Mouse (Mus musculus) kidney, adult 11 months (tissue): ENCODE results near the gene Ubald2.
"Not testable (repeated sequence)": the region's sequence is repeated elsewhere in the genome, so short reads cannot be mapped to it uniquely, and the experiment has no call there.

Source experiments
- DNase-seq: peaks from one replicate; pipeline ENCODE4 v3.0.0; 2022

Ubald2 gene

GRCm38 (mm10) chr11:116433356-116434286 lies at the start of gene Ubald2:
Gene Ubald2, plus strand, starts transcription at chr11:116434094.
- peak; percentile 100 for DNase-seq

- DNase-seq: no peak
These were observed 49.7 kb upstream of the Ubald2 start for GRCm38 (mm10) chr11:116384171-116384570.

GRCm38 (mm10) chr11:116385999-116386398 lies 47.9 kb upstream of the Ubald2 start:
- no peak for DNase-seq

DNA sequence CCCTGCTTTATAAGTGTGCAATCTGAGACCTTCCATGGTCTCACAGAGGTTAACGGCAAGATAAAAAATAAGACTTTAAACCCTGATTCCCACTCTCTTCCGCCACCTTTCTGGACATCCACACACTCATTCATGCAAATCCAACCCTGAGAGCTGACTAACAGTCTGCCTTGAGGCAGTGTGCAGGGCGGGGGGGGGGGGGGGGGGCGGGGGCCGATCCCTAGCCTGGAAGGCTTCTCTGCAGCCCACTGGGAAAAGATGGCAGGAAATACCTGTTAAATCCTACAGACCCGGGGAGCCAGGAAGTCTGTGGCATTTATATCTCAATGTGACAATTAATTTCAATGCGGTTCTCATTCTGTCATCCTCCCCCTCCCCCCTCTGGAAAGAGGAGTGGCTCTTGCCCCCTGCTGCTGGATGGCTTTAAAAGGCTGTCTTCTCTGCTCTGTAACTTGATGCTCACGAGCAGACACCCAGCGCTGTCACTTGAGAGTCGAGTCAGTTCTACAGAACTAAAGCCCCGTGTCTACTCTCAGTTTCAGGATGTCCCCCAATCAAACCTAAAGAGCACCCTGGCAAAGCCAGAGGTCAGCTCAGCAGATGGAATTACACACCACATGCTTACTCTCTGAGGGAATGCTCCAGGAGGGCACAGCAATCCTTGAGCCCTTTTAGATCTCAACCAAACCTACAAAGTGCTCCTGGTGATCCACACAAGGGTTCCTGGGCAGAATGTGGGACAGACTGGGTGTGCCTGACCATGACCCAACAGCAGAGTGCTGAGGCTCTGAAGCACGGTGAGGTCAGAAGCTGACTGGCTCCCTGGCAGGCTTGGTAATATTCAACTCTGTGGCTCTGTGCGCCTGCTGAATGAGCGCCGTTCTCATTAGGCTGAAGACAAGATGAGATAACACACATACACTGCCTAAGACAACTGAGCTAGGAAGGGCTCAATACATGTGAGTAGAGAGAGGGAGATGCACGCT lies 46.5 kb upstream of the Ubald2 start:
- peak; percentile 17 for DNase-seq

DNA sequence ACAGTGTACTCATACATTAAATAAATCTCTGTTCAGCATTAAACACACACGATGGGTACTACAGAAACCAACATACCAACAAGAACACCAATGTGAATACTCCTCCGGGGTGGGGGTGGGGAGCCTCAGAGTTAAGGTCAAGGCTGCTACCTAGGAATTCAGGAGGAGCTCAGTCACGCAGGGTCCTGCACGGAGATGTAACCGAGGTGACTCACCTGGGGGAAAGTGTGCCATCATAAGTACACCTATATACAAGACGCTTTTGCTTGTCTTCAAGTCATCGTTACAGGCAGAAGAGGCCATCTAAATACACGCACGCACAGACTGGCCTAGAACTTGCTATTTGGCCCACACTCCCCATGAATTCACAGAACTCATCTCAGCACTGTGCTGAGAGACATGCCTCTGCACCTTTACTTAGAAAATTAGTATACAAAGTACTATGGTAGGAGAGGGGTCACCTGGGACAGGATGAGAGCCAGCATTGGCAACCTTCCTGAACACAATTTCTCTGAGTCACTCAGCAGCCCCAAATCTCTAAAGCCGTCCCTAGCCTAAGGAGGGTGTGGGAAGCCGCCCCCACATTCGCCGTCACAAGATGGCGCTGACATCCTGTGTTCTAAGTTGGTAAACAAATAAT lies 44.9 kb upstream of the Ubald2 start:
- DNase-seq: peak; percentile 73

GRCm38 (mm10) chr11:116394769-116395168 lies 39.1 kb upstream of the Ubald2 start:
- no peak for DNase-seq

- DNase-seq: no peak
These were observed 37.5 kb upstream of the Ubald2 start for GRCm38 (mm10) chr11:116396276-116396933.

- DNase-seq: no peak
These were observed 37.0 kb upstream of the Ubald2 start for GRCm38 (mm10) chr11:116396934-116397330.

DNA sequence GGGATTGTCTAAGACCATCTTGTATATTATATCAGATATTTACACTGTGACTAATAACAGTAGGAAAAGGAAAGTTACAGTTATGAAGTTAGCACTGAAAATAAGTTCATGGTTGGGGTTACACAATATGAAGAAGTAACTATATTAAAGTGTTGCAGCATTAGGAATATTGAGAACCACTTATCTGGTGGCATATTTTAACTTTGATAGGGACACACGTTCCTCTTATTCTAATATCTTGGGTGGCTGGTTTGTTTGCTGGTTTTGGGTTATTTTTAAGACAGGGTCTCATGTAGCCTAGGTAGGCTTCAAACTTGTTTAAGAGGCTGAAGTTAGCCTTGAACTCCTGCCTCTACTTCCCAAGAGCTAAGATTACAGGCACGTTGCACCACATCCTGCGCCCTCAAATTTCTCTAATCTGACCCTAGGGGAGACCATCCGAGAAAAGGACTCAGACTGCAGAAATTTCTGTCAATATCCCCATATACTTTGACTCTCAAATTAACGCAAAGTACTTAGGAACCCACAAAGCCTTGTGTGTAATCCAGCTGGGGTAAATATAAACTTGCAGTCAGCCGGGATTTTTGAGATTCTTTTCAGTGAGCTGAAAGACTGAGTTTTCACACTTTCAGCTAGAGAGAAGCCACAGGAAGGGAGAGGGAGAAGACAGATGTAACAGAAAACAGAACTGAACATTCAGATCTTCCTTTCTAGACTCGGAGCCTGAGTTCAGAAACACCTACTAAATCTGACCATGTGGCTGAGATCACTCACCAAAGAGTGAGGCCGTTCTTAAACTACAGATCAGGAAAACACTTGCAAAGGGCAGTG lies 36.2 kb upstream of the Ubald2 start:
- no peak for DNase-seq

GRCm38 (mm10) chr11:116398348-116398677 lies 35.6 kb upstream of the Ubald2 start:
- DNase-seq: no peak

GRCm38 (mm10) chr11:116400560-116400959 lies 33.3 kb upstream of the Ubald2 start:
- DNase-seq: no peak

DNA sequence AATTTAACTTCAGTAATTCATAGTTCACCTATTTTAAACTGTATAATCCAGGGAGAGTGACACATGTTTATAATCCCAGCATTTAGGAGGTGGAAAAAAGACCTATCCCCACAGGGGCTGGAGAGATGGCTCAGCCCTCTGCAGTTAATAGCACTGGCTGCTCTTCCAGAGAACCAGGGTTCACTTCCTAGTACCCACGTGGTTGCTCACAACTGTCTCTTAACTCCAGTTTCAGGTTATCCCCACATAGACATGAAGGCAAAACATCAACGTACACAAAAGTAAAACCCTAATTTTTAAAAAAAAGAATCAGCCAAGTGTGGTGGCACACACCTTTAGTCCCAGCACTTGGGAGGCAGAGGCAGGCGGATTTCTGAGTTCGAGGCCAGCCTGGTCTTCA lies 28.3 kb upstream of the Ubald2 start:
- DNase-seq: no peak

GRCm38 (mm10) chr11:116406231-116406728 lies 27.6 kb upstream of the Ubald2 start:
- DNase-seq: no peak

- no peak for DNase-seq
These were observed 24.9 kb upstream of the Ubald2 start for GRCm38 (mm10) chr11:116409008-116409407.

- DNase-seq: not testable (repeated sequence)
These were observed 23.5 kb upstream of the Ubald2 start for GRCm38 (mm10) chr11:116410415-116410814.

GRCm38 (mm10) chr11:116411582-116411981 lies 22.3 kb upstream of the Ubald2 start:
- no peak for DNase-seq

- no peak for DNase-seq
These were observed 21.7 kb upstream of the Ubald2 start for GRCm38 (mm10) chr11:116412028-116412827.

DNA sequence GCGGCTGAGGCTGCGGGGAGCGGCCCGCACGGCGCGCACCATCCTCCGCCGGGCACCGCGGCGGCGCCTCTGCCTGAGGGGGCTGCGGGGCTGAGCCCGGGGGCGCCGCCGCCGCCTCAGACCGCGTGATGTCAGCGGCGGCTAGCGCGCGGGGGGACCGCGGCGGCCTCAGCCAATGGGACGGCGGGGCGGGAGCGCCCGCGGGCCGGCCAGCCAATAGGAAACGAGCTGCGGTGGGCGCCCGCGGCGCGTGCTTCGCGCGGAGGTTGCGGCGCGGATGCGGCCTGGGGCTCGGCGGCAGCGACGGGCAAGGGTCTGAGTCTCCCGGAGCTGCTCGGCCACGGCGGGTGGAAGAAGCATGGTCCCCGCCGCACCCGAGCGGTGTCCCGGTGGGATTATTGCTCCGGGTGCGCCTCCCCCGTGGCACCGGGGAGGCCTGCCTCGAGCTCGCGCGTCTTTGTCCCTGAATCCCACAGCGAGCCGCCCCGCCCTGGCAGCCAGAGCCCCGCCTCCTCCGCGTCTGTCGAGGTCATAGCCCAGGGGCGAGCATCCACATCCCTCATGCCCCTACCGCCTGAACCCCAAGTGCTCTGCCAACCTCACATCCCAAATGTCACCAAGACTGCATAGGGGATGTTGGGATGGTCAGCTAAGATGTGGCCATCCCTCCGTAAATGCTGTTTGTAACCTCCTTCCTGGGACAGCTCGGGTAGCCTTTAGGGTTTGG lies 20.8 kb upstream of the Ubald2 start, which contains the start of gene Rnf157:
TSS of gene Rnf157 (minus strand) at position 129 of the 727 bp plus-strand sequence.
- peak; percentile 66 for DNase-seq

GRCm38 (mm10) chr11:116413631-116414022 lies 20.3 kb upstream of the Ubald2 start:
- DNase-seq: no peak
